ENCODE assay signal across 8 mouse cellular contexts in genomic region chr4:116506886-116507424, GRCm38 (mm10). TPM values are rescaled to one million over a fixed set of nuclear protein-coding genes. Genes with fewer than 3 reads are reported as not detected.
DNase-seq lines count a peak whose midpoint lies in the region; ATAC-seq and TF ChIP-seq lines count a peak whose summit lies in the region.

No protein-coding gene starts in this region.

- peak overlapping the region; percentile 49; the same call in 1 of the 2 replicates for H3K27ac ChIP-seq in kidney, adult 2 months (ENCODE audit: insufficient read depth, low read depth, low read length)
- H3K27ac ChIP-seq in limb, embryonic 11.5 days (replicated peaks; ENCODE audit: low read depth, low read length), result no peak overlapping the region
- H3K27ac ChIP-seq in neural tube, embryonic 14.5 days (ENCODE audit: low read depth, low read length), result peak overlapping the region; percentile 85; the same call in 1 of the 2 replicates

- no peaks in the 10 kb centered on the region for H3K9me3 ChIP-seq in E14TG2a.4 (ENCODE audit: low read length)
- H3K9me3 ChIP-seq in limb, embryonic 11.5 days (ENCODE audit: control insufficient read depth, low read length), result no peaks in the 10 kb centered on the region
- no peaks in the 10 kb centered on the region for H3K9me3 ChIP-seq in neural tube, embryonic 14.5 days (ENCODE audit: control insufficient read depth, low read length)

- 30% methylated on average over 11 of the region's 11 CpGs for WGBS in kidney, adult 2 months
- WGBS in limb, embryonic 11.5 days, result 23% methylated on average over 11 of the region's 11 CpGs
- 24% methylated on average over 11 of the region's 11 CpGs for WGBS in neural tube, embryonic 14.5 days

- H3K4me3 ChIP-seq in kidney, adult 2 months (ENCODE audit: insufficient read depth, low read depth, low read length), result peak overlapping the region; percentile 59
- peak overlapping the region; percentile 85 for H3K4me3 ChIP-seq in E14TG2a.4 (replicated peaks; ENCODE audit: low read length)
- H3K4me3 ChIP-seq in limb, embryonic 11.5 days (ENCODE audit: low read depth, low read length), result peak overlapping the region; percentile 63
- H3K4me3 ChIP-seq in neural tube, embryonic 14.5 days (ENCODE audit: low read depth, low read length), result peak overlapping the region; percentile 58

- H3K27me3 ChIP-seq in kidney, adult 2 months (replicated peaks; ENCODE audit: control insufficient read depth, insufficient read depth, low read length), result no peaks in the 10 kb centered on the region
- H3K27me3 ChIP-seq in E14TG2a.4 (ENCODE audit: insufficient read depth, low read length), result peaks cover 4% of the 10 kb centered on the region; the same call in 1 of the 2 replicates
- H3K27me3 ChIP-seq in limb, embryonic 11.5 days (ENCODE audit: control insufficient read depth, insufficient read depth, low read length), result no peaks in the 10 kb centered on the region
- no peaks in the 10 kb centered on the region for H3K27me3 ChIP-seq in neural tube, embryonic 14.5 days (ENCODE audit: control insufficient read depth, insufficient read depth, low read length)

- no peak for TF ChIP-seq CTCF in kidney, adult 2 months (conservative IDR thresholded peaks at IDR 0.05; ENCODE audit: insufficient read depth, insufficient read length, low read depth, low read length)
- TF ChIP-seq CTCF in E14TG2a.4 (conservative IDR thresholded peaks at IDR 0.05; ENCODE audit: low read length), result no peak

- peak overlapping the region; percentile 67 for H3K4me2 ChIP-seq in limb, embryonic 11.5 days (ENCODE audit: low read depth, severe bottlenecking)
- peak overlapping the region; percentile 62 for H3K4me2 ChIP-seq in neural tube, embryonic 14.5 days (ENCODE audit: low read depth, low read length)

- ATAC-seq in erythroid progenitor cell, adult 5-6 weeks (replicated peaks; ENCODE audit: low FRiP score, poor library complexity, severe bottlenecking), result peak; percentile 8; the same call in 1 of the 2 replicates
- peak; percentile 65 for ATAC-seq in limb, embryonic 11.5 days (ENCODE audit: insufficient number of reproducible peaks, low FRiP score, low TSS enrichment, low read depth)
- peak; percentile 59; the same call in 1 of the 2 replicates for ATAC-seq in neural tube, embryonic 14.5 days (ENCODE audit: low read depth)

- H3K4me1 ChIP-seq in kidney, adult 2 months (ENCODE audit: control insufficient read depth, insufficient read depth, low read length), result peaks cover 5% of the 10 kb centered on the region; the same call in 1 of the 2 replicates
- H3K4me1 ChIP-seq in E14TG2a.4 (replicated peaks; ENCODE audit: low read depth, low read length), result peaks cover 21% of the 10 kb centered on the region
- H3K4me1 ChIP-seq in limb, embryonic 11.5 days (ENCODE audit: control insufficient read depth, insufficient read depth, low read length), result no peaks in the 10 kb centered on the region
- H3K4me1 ChIP-seq in neural tube, embryonic 14.5 days (ENCODE audit: control insufficient read depth, insufficient read depth, low read length), result peaks cover 8% of the 10 kb centered on the region; the same call in 1 of the 2 replicates

- DNase-seq in kidney, adult 2 months, result no peak
- no peak for DNase-seq in kidney, adult 18-20 months
- DNase-seq in limb, embryonic 11.5 days (ENCODE audit: low spot score), result no peak
- DNase-seq in adrenal gland, adult (ENCODE audit: inconsistent age in 2 of 2, low spot score in 1 of 2), result no peak
- DNase-seq in spleen, postnatal 14 days (ENCODE audit: low spot score in 2 of 2), result no peak

- H3K36me3 ChIP-seq in kidney, adult 2 months (ENCODE audit: control insufficient read depth, insufficient read depth, low read length), result no peaks in the 10 kb centered on the region
- H3K36me3 ChIP-seq in E14TG2a.4 (ENCODE audit: insufficient read depth, low read length), result no peaks in the 10 kb centered on the region
- H3K36me3 ChIP-seq in limb, embryonic 11.5 days (ENCODE audit: control insufficient read depth, insufficient read depth, low read length), result no peaks in the 10 kb centered on the region
- H3K36me3 ChIP-seq in neural tube, embryonic 14.5 days (ENCODE audit: control insufficient read depth, insufficient read depth, low read length), result no peaks in the 10 kb centered on the region

- TF ChIP-seq POLR2A in kidney, adult 2 months (IDR thresholded peaks at IDR 0.05; ENCODE audit: low read depth, low read length), result no peak

- peak overlapping the region; percentile 87 for H3K9ac ChIP-seq in limb, embryonic 11.5 days (ENCODE audit: low read length)
- peak overlapping the region; percentile 58; the same call in 1 of the 2 replicates for H3K9ac ChIP-seq in neural tube, embryonic 14.5 days (replicated peaks; ENCODE audit: low read depth, low read length)

RNA-seq across cellular contexts. Expression of gene Ipp, which starts 0.4 kb away (rescaled TPM):
- polyA plus RNA-seq in kidney, adult 2 months (2012; rRNA removed), result 3.6 and 5.2 TPM in 2 replicates
- 12.2 and 13.3 TPM in 2 replicates for total RNA-seq in erythroid progenitor cell, adult 5-6 weeks (2015; ENCODE audit: low replicate concordance)
- 30.0 and 32.3 TPM in 2 replicates for total RNA-seq in erythroid progenitor cell, adult 5-6 weeks (2017; ENCODE audit: low replicate concordance)
- 5.7 and 6.2 TPM in 2 replicates for polyA plus RNA-seq in limb, embryonic 11.5 days (2014; fragmentation: Nextera tagmentation; extraction: Ambion mirVana)
- 4.0 and 5.3 TPM in 2 replicates for polyA plus RNA-seq in neural tube, embryonic 14.5 days (2014; fragmentation: Nextera tagmentation; extraction: Ambion mirVana)

RNA-seq across cellular contexts. Expression of gene Mast2, which starts 43.0 kb away (rescaled TPM):
- 45.1 and 61.9 TPM in 2 replicates for polyA plus RNA-seq in kidney, adult 2 months (2012; rRNA removed)
- total RNA-seq in erythroid progenitor cell, adult 5-6 weeks (2015; ENCODE audit: low replicate concordance), result 62.0 and 89.0 TPM in 2 replicates
- 66.4 and 76.9 TPM in 2 replicates for total RNA-seq in erythroid progenitor cell, adult 5-6 weeks (2017; ENCODE audit: low replicate concordance)
- polyA plus RNA-seq in limb, embryonic 11.5 days (2014; fragmentation: Nextera tagmentation; extraction: Ambion mirVana), result 28.3 and 38.9 TPM in 2 replicates
- polyA plus RNA-seq in neural tube, embryonic 14.5 days (2014; fragmentation: Nextera tagmentation; extraction: Ambion mirVana), result 53.0 and 72.5 TPM in 2 replicates

RNA-seq across cellular contexts. Expression of gene Tmem69, which starts 48.8 kb away (rescaled TPM):
- polyA plus RNA-seq in kidney, adult 2 months (2012; rRNA removed), result 6.0 and 9.9 TPM in 2 replicates
- total RNA-seq in erythroid progenitor cell, adult 5-6 weeks (2015; ENCODE audit: low replicate concordance), result 5.9 and 10.1 TPM in 2 replicates
- total RNA-seq in erythroid progenitor cell, adult 5-6 weeks (2017; ENCODE audit: low replicate concordance), result 2.4 and 9.8 TPM in 2 replicates
- 26.6 and 28.2 TPM in 2 replicates for polyA plus RNA-seq in limb, embryonic 11.5 days (2014; fragmentation: Nextera tagmentation; extraction: Ambion mirVana)
- polyA plus RNA-seq in neural tube, embryonic 14.5 days (2014; fragmentation: Nextera tagmentation; extraction: Ambion mirVana), result 28.1 and 29.5 TPM in 2 replicates

RNA-seq across cellular contexts. Expression of gene Gpbp1l1, which starts 50.5 kb away (rescaled TPM):
- polyA plus RNA-seq in kidney, adult 2 months (2012; rRNA removed), result 46.7 and 57.9 TPM in 2 replicates
- total RNA-seq in erythroid progenitor cell, adult 5-6 weeks (2015; ENCODE audit: low replicate concordance), result 90.1 and 126 TPM in 2 replicates
- 101 and 136 TPM in 2 replicates for total RNA-seq in erythroid progenitor cell, adult 5-6 weeks (2017; ENCODE audit: low replicate concordance)
- polyA plus RNA-seq in limb, embryonic 11.5 days (2014; fragmentation: Nextera tagmentation; extraction: Ambion mirVana), result 50.0 and 50.3 TPM in 2 replicates
- polyA plus RNA-seq in neural tube, embryonic 14.5 days (2014; fragmentation: Nextera tagmentation; extraction: Ambion mirVana), result 18.5 and 22.4 TPM in 2 replicates

Comparison
In these comparisons a context has a peak if more than half of its experiments do, and no peak if none do; other contexts are left out.
1. ATAC-seq: peak in every context shown above with its lines; median percentile 65 in limb, embryonic 11.5 days; 59 in neural tube, embryonic 14.5 days; 8 in erythroid progenitor cell, adult 5-6 weeks.